Mouse (Mus musculus) thymus, postnatal 10 days (tissue): ENCODE measurements around the gene Tdpoz4.
"Not testable (repeated sequence)": the region's sequence is repeated elsewhere in the genome, so short reads cannot be mapped to it uniquely, and the experiment has no call there.

Experiments
- DNase-seq, 2 experiments: peaks; one replicate each; pipeline ENCODE4 v3.0.0; 2021; ENCODE audit warnings: low spot score in 2 of 2

The Tdpoz4 gene

GRCm38 (mm10) chr3:93796098-93796497 is at the start of gene Tdpoz4:
Gene Tdpoz4 (plus strand): TSS chr3:93796398.
- DNase-seq: not testable (repeated sequence)

- DNase-seq: not testable (repeated sequence)
These were observed 42.2 kb upstream of the Tdpoz4 start for GRCm38 (mm10) chr3:93754022-93754421.

GRCm38 (mm10) chr3:93772700-93773099 is 23.5 kb upstream of the Tdpoz4 start, which contains the start of gene Gm5773:
Gene Gm5773 (plus strand): TSS chr3:93773000.
- not testable (repeated sequence) for DNase-seq

GRCm38 (mm10) chr3:93813341-93813740 is 17.1 kb downstream of the Tdpoz4 start:
- DNase-seq: not testable (repeated sequence)

GRCm38 (mm10) chr3:93825720-93826119 is 29.5 kb downstream of the Tdpoz4 start, which contains the start of gene Tdpoz3:
Gene Tdpoz3 (plus strand): TSS chr3:93826020.
- DNase-seq: not testable (repeated sequence)
